Mouse (Mus musculus) gastrocnemius, postnatal 14 days (tissue): ENCODE results near the gene Ralgapa2. TPM values are rescaled to one million over a fixed set of nuclear protein-coding genes. Genes with fewer than 3 reads are reported as not detected.
"Not testable (repeated sequence)": the region's sequence is repeated elsewhere in the genome, so short reads cannot be mapped to it uniquely, and the experiment has no call there.

Source experiments
- DNase-seq: peaks from one replicate; pipeline ENCODE4 v3.0.0; 2021; ENCODE audit warnings: mixed read lengths
- intact Hi-C: fragments of 180-260 bp; cut with DNase I; formaldehyde crosslinking; loops from one replicate; pipeline ENCODE4 v1.15.1; 2025; ENCODE audit warnings: low total_unique reads
- total RNA-seq, 2 experiments: library from RNA; stranded (reverse); gene quantifications; 2 replicates each; pipeline ENCODE4 v1.2.3; 2021

The Ralgapa2 gene
- total RNA-seq, 2 experiments from 2014 or later: 2.9 to 5.0 TPM

DNA sequence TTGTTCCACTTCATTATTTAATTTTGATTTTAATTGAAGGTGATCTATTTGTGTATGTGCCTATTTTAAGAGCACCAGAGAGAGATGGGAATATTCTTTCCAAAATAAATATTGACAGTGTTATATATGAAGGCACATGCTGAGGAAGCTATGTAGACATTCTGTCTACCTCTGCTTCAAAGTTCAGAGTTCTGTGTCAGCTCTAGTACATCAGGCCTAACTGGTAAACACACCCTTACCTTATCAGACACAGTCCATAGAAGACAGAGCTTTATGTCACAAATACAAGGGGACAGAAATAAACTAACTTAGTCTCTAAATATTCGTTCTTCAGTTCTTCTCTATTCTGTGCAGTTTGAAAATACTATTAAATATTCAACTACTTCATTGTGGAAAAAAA, 12.1 kb downstream of the Ralgapa2 start:
- no peak for DNase-seq

DNA sequence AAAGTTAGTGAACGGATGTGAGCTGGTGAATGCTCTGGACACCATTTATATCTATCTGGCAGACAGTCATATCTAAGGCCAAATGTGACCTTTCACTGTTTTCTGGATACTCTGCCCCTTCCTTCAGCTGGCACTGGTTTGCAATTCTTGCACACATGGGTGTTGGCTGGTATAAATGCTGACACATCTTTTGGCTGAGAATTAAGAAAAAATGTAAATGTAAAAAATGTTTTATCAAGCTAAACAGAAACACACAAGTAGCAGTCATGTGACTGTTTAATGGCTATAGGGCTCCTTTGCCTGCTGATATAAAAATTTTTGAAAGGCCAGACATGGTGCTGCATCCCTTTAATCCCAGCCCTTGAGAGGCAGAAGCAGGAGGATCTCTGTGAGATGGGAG, 13.0 kb downstream of the Ralgapa2 start:
- intact Hi-C loops: no loop called here
- no peak for DNase-seq

More for the DNA sequence above, 12.1 kb downstream of the Ralgapa2 start:
- intact Hi-C loops: no loop called here

DNA sequence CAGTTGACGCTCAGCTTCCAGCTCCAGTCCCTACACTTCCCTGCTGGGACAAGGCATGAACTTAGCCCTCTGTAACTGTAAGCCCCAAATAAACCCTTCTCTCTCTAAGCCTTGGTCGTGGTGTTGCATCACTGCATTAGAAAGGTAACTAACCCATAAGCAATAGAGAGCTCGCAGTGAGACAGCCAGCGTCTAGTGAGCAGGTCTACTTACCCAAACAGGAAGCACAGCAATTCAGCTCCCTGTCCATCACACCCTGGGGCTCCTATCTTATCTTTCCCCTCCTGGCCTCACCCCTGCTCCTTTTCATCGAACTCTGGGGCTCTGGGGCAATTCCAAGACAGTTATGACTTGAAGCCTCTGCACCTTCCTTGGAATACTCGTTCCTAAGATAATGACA, 13.8 kb downstream of the Ralgapa2 start:
- no peak for DNase-seq
- intact Hi-C loops: no loop called here

DNA sequence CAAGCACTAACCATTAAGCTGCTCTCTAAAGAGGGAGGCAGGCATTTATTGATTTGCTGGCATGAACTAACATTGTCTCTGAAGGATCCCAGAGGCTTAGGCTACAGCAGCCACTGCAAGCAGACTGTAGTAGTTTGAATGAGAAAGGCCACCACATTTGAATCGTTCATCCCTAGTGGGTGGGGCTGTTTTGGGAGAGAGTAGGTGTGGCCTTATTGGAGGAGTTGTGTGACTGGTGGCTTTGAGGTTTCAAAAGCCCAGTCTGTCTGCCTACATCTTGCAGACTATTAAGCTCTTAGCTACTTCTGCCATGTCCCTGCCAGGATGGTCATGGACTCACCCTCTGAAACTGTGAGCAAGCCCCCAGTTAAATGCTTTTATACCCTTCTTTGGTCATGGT, 15.1 kb downstream of the Ralgapa2 start:
- no peak for DNase-seq

DNA sequence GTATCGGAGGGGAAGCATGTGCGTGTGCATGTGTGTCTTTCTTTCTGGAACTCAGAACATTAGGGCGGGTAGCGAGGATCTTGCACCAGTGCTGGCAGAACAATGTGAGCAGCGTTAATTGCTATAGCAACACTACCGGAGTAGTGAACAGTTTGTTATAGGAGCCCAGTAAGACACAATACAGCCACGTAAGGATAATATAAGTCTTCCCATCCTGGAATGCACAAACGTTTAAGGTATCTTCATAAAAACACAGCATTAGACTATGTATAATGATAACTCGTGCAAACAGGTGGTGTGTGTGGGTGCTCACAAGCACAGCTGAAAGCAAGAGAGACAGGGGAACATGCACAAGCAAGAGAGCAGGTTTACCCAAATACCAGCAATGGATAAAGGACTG, 16.4 kb downstream of the Ralgapa2 start:
- intact Hi-C loops: no loop called here
- DNase-seq: no peak

More for the DNA sequence above, 15.1 kb downstream of the Ralgapa2 start:
- intact Hi-C loops: no loop called here

DNA sequence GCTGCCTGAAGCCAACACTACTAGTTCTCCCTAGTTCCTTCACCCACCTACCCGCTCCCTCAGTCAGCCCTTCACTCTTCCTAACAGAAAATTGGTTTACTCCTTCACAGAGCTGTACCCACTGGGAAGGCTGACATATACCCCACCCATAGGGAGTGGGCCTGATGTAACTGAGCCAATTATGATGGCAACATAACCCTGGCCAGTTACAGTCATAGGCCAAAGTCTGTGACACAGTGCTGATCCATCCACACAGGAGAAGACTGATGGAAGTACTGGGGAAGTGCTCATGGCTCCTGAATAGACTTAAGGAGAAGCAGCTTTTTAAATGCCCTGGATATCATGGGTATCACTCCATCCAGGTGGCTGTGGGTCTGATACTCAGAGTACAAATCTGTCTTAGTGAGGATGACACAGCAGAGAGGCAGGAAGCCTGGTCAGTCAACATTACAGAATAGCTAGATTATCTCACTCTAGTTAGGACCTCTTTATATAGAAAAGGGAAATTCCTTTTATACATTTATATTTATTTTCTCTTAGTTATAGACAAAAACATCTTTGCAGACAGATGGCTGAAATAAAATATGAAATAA, 18.7 kb downstream of the Ralgapa2 start:
- intact Hi-C loops: no loop called here
- DNase-seq: no peak

DNA sequence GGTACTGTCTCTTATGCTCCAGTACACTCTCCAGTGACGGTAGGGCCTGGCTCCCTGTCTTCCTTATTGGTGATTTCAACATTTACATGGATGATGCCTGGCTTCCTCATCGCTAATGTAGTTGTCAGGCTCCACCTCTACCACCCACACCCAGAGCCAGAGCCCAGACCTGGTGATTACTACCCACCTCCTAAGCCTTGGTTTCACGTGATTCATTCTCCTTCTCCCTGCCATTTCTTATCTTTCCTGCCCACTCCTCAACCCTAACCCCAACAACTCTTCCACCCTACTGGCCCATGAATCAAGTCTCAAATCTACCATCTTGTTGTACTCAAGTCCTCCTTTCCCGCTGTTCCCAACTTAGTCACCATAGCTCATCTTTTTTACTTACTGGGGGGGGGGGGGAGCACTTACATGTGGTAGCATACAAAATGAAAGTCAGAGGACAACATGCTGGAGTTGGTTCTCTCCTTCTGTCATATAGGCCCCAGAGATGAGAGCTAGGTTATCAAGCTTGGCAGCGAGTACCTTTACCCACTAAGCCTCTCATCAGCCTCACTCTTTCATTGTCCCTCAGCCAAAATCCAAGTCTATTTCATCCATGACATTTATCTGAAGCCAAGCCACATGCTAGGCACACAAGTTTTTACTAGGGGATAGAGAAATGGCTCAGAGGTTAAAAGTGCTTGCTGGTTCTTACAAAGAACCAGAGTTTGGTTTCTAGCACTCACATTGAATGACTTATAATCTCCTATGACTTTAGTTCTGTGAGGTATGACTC, 20.1 kb downstream of the Ralgapa2 start:
- DNase-seq: no peak
- intact Hi-C loops: no loop called here

DNA sequence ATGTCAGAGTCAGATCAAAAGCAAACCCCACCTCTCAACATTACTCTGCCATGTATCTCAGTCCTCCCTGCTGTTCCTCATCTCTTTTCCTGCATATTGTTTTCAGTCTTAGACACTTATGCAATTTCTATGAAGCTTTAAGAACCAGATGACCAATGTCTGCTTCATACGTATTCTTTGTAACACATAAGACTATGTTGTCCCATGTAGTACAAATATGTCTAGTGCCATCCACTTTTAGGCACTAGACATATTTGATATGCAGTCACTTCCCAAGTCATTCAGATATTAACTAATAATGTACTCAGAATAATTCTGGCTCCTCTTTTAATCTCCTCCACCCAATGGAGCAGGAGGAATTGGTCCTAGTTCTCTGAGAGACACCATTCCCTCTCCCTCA, 21.2 kb downstream of the Ralgapa2 start:
- intact Hi-C loops: no loop called here
- DNase-seq: no peak

DNA sequence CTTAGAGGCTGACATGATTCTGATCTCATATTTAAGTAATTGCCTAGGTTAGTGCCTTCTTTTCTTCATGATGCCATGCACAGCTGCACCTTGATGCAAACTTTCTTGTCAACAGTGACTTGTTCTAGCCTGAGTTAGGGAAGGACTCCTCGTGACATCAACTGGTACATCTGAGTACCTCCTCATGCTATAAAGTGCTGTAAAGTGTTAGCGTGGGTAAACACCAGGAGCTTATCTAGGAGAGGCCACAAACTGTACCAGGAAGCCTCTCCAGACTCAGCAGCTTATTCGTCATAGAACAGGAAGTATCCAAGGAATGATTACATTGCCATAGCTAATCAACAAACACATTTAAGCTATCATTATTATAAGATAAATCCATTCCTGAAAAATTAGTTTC, 23.9 kb downstream of the Ralgapa2 start:
- no peak for DNase-seq
- intact Hi-C loops: no loop called here

DNA sequence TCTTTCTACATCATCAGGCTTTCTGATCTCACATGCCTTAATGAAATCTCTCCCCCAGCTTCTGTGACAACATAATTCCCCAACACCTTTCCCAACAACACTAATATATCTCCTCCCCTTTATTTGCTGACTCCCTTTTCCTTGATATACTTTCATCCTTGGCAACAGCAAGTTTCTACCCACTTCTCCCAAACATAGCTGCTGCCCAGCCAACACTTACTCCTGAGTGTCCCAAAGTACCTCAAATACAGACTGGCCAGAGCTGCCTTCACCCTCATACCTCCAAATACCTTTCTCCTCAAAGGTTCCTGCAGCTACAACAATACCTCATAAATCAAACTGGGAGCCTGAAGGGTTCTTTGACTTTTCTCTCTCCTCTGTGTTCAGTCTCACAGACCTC, 29.3 kb downstream of the Ralgapa2 start:
- intact Hi-C loops: no loop called here
- DNase-seq: no peak

DNA sequence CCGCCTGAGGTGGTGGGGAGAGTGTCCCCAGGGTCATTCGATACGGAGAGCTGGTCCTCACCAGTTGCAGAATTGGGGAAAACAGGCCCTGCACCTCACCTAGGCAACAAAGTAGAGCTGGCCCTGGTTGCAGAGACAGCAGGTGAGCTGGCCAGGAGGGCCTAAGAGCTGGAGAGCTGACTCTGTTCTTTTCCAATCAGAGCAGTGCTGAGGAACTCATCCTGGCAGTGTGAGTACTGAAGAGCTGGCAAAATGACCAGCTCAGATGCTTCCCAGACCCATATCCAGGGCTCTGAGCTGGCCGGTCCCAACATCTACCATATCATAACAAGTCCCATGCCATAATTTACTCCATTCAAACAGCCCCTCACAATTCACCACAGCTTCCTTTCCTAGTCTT, 34.7 kb downstream of the Ralgapa2 start:
- no peak for DNase-seq
- intact Hi-C loops: no loop called here

DNA sequence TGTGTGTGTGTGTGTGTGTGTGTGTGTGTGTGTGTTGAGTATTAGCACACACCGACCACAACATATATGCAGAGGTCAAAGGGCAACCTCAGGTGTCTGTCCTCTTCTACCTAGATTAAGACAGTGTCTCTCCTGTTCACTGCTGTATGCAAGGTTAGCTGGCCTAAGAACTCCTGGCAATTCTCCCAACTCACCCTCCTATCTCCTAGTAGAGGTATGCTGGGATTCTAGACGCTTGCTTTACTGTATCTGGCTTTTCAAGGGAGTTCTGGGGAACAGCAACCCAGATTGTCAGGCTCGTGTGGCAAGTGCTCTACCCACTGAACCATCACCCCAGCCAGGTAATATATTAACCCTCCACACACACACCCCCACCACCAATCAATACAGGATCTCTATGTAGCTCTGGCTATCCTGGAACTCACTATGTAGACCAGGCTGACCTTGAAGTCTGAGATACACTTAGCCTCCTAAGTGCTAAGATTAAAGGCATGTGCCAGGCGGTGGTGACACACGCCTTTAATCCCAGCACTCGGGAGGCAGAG, 35.6 kb downstream of the Ralgapa2 start:
- no peak for DNase-seq
- intact Hi-C loops: no loop called here

DNA sequence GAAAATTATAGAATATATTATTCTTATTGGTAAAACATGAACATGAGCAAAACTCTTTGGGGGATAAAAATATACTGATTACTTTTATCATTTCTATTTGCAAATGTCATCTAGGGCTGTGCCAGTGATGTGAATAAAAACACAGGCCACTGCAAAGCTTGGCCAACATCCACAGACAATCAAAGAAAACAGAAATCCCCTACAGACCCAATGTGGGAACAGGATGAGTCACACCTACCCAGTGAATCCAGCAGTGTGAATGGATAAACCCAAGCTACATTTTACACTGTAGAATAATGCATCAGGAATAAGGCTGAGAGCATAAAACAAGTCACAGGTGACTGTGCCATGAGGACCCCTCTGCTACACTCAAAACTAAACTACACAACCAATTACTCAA, 36.1 kb downstream of the Ralgapa2 start:
- intact Hi-C loops: no loop called here
- no peak for DNase-seq

DNA sequence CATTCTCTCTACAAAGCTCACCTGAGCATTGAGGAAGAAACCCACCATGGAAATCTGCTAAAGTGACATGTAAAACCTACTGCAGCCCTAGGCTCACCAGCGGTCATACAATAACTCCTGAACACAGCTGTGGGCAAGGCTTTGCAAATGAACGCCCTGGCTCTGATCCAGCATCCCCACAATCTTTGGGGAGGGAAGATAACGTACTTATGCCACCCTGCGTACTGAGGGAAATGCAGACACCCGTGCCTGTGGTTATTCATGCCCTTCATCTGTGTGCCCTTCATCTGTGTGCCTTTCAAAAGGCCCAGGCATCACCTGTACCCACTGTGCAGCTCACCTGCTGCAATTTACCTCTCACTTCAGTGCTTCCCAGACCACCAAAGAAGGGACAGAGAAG, 41.2 kb downstream of the Ralgapa2 start:
- intact Hi-C loops: no loop called here
- no peak for DNase-seq

DNA sequence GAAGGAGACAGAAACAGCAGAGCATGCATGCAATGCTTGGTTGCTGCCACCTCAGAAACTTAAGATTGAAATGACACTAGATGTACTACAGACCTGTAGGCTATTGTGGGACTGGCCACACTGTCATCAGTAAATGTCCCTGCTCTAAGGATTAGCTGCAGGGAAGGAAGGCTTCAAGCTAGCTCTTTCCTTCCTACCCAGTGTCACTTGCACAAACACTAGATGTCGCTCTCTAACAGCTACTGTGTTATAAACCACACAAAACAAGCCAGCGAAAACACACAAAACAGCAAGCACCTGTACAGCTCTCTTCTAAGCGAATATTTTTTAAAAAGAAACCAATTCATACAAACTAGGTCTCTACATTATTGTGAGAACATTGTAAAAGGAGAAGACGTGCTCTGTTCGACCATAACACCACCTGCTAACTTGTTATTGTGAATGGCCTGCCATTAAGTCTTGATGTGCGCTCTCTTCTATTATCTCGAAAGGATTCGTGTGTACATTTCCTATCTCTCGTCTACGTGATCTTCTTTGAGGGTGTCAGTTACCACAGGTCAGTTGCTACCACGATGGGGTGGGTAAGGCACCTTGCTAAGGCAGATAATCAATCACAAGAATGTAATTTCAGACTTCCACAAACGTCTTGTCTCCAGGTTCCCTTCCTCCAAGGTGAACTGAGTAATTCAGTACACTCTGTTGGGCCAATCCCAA, 42.3 kb downstream of the Ralgapa2 start:
- DNase-seq: no peak
- intact Hi-C loops: loop anchor here (2.0 kb wide), 1 partner anchor 143 kb away; no protein-coding TSS in a partner anchor

DNA sequence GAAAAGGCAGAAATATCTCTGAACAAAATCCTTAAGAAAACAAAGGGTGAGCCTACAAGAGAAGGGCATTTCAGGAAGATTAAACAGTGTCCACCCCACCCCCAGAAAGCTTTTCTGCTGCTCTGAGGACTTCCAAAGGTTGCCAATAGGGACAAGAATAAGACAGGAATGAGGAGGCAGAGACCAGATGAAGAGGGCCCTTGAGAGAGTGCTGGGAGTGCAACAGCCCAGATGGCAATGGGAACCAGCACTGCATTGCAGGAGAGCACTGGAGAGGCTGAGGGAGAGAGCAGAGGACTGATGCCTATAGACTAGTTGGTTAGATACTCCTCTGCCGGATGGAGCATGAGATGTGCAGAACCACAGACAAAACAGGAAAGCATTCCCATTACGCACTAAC, 43.2 kb downstream of the Ralgapa2 start:
- DNase-seq: no peak
- intact Hi-C loops: loop anchor here (2.0 kb wide), 1 partner anchor 144 kb away; no protein-coding TSS in a partner anchor

DNA sequence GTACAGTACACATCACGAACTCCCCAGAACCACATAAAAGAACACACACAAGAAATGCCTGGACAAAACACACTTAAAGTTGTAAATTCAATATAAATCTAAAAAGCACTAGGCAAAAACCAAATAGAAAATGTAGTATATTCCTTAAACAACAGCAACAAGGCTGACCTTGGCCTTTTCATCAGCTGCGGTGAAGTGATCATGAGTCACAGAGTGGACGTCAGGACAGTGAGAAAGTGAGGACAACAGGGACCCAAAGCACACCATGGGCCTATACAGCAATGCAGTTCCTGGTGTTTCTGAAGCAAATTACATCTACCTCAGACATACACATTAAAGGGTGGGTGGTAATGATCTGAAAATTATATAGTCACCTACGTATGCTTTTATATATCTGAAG, 44.1 kb downstream of the Ralgapa2 start:
- no peak for DNase-seq
- intact Hi-C loops: loop anchor here (2.0 kb wide), 1 partner anchor 145 kb away; no protein-coding TSS in a partner anchor

DNA sequence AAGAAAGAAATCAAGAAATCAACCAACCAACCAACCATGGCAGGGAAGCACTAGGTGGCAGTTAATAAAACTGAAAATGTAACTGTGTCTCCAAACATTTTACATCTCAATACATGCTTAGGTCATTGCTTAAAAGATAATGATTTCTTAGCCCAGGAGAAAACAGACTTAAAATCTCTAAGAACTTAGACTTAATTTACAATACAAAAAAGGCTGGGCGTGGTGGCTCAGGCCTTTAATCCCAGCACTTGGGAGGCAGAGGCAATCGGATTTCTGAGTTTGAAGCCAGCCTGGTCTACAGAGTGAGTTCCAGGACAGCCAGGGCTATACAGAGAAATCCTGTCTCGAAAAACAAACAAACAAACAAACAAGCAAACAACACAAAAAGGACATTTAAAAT, 45.3 kb downstream of the Ralgapa2 start:
- DNase-seq, intact Hi-C loops: not testable (repeated sequence)

DNA sequence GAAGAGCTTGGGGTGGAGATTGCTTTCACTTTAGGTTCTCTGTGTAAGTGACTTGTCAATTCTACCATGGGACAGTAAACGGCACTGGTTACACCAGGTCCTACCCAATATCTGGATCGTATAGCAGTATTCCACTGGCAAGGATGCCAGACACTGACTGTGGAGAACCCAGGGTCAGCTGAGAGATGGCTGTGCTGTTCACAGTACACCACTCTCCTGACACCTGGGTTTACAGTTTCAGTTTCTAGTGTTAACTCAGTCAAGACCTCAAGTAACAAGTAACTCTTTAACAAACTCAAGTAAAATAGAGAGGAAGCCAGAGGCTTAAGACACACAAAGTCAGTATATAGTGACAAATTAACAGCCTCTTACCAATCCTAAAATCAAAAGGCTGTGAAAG, 54.6 kb downstream of the Ralgapa2 start:
- no peak for DNase-seq
- intact Hi-C loops: no loop called here

DNA sequence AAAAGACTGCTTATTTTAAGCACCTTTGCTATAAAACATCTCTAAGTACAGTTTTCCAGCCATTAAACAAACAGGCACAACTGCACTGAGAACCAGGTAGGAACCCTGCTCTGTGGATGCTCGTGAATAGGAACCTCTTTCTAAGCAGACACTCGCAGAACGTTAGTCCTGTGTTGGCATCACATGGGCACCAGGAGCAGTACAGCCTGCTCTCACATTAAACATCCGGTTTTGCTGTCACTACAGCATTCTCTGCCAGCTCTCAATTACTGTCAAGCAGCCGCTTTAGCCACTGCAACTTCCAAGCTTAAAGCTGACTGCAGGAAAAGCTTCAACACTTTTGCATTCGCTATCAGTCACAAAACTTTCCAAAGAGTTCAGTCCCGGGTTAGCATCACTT, 55.5 kb downstream of the Ralgapa2 start:
- DNase-seq: no peak
- intact Hi-C loops: no loop called here
